Mouse (Mus musculus) layer of hippocampus, postnatal 25 days (tissue): ENCODE results near the gene Nif3l1. TPM values are rescaled to one million over a fixed set of nuclear protein-coding genes. Genes with fewer than 3 reads are reported as not detected.

ENCODE experiments used
- DNase-seq, 2 experiments: peaks; one replicate each; pipeline ENCODE4 v3.0.0; 2022; ENCODE audit warnings: mixed read lengths in 2 of 2, low spot score in 1 of 2; ENCODE audit errors: extremely low spot score in 1 of 2
- total RNA-seq, 2 experiments: library from RNA; stranded (reverse); gene quantifications; 2 replicates each; pipeline ENCODE4 v1.2.3; 2021

The Nif3l1 gene
- total RNA-seq, result 10 to 100 TPM; 22.1 to 22.7 TPM

DNA sequence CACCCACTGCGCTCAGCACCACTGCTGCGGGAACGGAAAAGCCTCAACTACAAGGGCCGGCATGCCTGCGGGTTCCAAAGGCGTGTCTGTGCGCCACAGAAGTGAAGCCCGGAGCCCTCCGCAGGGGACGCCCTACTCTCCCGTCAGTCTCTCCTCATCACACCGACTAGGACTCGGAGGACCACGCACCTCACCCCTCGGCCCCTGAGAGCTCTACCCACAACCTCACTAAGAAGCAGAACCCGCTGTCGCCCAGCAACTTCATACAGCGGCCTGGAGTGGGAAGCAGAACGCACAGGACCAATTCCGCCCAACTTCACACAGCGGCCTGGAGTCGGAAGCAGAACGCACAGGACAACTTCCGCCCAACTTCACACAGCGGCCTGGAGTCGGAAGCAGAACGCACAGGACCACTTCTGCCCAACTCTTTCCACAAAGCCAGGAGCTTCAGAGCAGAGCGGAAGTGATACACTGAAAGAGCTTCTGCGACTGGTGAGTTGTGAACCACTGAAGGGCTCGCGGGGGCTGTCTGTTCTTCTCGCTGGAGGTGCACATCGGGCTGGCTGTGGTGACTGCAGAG, at the start of gene Nif3l1, which contains the start of gene Ppil3:
Nif3l1 (plus strand) TSS at position 9 of the 580 bp plus-strand sequence.
Ppil3 (minus strand) TSS at position 344 of the 580 bp plus-strand sequence.
- peak; percentile 68 to 85 for DNase-seq

DNA sequence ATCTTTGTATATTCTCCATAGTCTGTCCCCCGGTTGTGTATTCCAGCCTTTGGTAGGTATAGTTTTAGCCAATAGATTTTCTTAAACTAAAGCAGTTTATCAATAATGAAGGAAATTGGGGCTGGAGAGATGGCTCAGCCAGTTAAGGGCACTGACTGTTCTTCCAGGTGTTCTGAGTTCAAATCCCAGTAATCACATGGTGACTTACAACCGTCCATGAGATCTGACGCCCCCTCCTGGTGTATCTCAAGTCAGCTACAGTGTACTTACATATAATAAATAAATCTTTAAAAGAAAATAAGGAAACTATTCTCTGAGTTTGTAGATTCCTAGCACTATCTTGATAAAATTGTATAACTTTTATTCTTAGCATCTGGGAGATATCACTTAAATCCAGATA, 49.6 kb upstream of the Nif3l1 start:
- DNase-seq, result no peak

- DNase-seq, result no peak
These were observed 48.8 kb upstream of the Nif3l1 start for GRCm38 (mm10) chr1:58396179-58396578.

DNA sequence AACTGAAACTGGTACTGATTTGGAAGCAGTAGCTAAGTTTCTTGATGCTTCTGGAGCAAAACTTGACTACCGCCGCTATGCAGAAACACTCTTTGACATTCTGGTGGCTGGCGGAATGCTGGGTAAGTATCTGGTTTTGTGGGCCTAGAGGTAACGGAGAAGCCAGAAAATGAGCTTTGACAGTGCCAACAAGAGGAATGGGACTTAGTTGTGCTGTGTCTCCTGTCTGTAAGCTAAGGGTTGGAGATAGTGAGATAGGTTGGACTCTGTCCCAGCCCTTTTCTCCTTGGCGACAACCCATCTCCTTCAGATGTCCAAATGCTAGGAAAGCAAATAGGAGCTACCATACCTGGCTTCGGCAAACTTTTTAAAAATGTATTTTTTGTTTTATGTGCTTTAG, 47.2 kb upstream of the Nif3l1 start:
- no peak for DNase-seq

DNA sequence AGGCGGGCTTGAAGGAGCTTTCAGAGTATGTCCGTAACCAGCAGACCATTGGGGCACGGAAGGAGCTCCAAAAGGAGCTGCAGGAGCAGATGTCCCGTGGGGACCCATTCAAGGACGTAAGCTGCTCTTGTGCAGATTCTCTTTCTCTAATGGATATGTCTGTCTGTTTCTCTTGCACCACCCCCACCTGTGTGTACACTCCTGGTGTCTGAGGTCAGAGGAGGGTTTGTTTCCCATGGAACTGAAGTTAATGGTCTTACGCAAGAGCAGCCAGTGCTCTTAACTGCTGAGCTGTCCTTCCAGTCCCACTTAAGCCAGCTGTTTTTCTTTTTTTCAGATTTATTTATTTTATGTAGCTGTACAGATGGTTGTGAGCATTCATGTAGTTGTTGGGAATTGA, 43.6 kb upstream of the Nif3l1 start:
- no peak for DNase-seq

DNA sequence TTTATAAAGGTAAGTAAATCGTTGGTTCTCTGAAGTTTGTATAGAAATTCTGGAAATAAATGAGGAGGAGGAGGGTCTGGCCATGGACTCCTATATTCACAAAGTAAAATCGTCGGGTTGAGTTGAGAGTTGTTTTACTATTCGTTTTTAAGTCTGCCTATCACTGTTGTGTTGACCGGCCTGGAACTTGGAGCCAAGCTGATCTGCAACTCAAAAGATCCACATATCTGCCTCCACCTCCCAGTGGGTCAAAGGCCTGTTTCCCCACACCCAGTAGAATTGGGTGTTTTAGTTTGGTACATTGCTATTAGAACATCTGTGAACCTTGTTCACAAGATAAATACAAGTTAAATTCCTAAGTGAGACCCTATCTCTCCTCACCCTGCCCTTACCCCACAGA, 41.2 kb upstream of the Nif3l1 start:
- DNase-seq, result no peak

GRCm38 (mm10) chr1:58407321-58407720, 37.6 kb upstream of the Nif3l1 start:
- no peak for DNase-seq

DNA sequence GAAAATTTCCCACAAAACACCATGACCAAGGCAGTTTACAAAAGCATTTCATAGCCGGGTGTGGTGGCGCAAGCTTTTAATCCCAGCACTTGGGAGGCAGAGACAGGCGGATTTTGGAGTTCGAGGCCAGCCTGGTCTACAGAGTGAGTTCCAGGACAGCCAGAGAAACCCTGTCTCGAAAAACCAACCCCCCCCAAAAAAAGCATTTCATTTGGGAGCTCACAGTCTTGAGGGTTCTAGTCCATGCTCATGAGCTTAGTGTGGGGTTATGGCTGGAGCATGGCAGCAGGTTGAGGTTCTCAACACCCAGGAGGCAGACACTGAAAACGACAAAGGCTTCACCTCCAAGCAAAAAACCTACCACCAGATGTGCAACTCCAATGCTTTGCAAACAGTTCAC, 36.8 kb upstream of the Nif3l1 start:
- DNase-seq, result no peak

DNA sequence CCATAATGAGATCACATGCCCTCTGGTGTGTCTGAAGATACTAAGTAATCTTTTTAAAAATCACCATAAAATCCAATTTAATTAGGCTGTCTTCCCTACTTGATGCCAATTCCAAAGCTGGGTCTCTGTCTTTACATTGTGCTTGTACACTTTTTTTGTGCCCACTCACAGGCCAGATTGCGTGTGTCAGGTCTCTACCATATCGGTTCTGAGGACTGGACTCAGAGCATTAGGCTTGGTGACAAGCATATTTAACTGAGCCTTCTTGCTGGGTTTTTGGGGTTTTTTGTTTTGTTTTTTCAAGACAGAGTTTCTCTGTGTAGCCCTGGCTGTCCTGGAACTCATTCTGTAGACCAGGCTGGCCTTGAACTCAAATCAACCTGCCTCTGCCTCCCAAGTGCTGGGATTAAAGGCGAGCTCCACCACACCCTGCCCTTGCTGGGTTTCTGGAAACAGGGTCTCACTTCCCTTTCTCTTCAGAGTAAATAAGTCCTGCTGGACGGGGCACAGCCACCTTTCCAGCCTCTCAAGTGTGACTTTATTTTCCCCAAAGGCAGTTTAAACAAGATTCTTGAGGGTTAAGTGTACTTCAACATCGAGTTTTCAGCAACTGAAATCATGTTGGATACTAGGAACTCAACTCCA, 35.3 kb upstream of the Nif3l1 start:
- DNase-seq, result no peak

DNA sequence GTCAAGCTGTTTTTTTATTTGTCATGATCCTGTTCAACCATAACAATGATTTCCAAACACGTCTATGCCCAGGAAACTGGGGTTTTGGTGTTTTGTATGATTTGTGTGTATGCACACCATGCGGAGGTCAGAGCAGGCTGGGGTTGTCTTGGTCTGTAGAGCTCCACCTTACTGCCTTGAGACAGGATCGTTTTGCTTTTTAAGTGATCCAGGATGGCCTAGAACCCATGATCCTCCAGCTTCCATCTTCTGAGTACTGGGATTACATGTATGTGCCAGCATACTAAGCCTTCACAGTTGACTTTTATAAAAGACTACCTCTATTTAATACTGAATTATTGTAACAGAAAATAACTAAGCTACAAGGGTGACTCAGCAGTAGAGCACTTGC, 34.8 kb upstream of the Nif3l1 start:
- DNase-seq, result no peak

- no peak for DNase-seq
These were observed 34.2 kb upstream of the Nif3l1 start for GRCm38 (mm10) chr1:58410776-58411175.

- no peak for DNase-seq
These were observed 29.5 kb upstream of the Nif3l1 start for GRCm38 (mm10) chr1:58415442-58415841.

DNA sequence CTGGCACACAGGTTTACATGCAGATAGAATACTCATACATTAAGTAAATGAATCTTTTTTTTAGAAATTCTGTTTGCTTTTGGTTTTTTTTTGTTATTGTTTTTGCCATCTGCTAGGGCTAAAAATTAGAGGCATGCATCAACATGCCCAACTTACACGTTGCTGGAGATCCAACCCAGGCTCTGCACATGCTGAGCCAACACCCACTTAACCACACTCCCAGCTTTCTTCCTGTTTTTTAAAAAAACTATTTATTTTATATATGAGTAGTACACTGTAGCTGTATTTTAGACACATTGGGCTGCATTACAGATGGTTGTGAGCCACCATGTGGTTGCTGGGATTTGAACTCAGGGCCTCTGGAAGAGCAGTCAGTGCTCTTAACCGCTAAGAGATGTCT, 28.9 kb upstream of the Nif3l1 start:
- DNase-seq, result no peak

DNA sequence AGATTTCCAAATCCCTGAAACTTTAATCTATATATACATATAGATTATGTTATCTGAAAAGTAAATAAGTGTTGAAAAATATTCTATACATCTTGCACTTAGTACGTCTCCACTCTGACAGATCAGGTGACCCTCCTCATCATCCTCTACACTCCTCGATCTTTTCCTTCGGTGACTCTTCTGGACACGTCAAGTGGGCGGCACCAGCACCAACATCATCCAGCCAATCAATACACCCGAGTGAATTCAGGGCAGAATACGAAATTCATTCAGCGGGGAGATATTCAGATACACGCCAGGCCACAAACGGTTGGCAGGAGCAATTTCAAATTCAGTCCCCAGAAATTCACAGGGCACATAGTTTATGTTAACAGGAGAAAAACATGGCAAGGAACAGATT, 24.9 kb upstream of the Nif3l1 start:
- DNase-seq, result no peak

GRCm38 (mm10) chr1:58420961-58421360, 24.0 kb upstream of the Nif3l1 start:
- DNase-seq, result no peak

GRCm38 (mm10) chr1:58422879-58423278, 22.1 kb upstream of the Nif3l1 start:
- DNase-seq, result no peak

DNA sequence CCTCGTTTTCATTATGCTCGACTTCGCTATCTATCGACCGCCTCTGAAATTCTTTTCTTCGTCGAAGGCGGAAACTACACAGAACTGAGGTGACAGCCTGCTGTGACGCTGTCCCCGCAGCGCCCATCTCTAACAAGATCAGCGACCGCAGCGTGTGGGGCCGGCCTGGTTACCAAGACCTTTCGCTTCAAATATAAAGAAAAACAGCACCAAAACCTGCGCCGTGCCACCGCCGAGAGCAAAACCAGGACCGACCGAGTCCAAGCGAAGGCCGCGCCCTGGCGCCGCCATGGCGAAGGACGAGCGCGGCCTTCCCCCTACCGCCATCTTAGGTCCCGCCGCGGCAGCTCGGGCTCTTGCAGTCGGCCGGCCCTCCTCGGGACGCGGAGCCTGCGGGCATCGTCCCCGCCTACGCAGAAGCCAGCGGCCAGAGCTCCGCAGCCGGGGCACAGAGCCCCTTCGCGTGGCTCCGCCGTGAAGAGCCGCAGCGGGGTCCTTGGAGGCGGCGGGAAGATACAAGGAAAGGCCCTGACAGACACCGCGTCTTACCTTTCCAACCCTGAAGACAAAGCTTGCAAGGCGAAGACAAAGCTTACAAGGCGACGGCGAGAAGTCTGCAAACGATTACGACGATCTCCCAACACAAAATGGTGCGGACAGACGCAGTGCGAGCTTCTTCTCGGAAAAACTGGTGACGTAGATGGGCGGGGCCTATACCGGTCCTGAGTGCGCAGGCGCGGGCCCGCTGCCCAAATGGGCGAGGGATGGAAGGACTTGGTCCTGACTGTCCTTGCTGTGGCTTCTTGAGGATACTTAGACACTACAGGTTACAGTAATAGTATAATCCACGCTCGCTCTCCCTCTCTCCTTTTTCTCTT, 21.3 kb upstream of the Nif3l1 start, which contains the start of gene Clk1:
Clk1 (minus strand) TSS at position 696 of the 878 bp plus-strand sequence.
- peak; percentile 95 to 97 for DNase-seq

DNA sequence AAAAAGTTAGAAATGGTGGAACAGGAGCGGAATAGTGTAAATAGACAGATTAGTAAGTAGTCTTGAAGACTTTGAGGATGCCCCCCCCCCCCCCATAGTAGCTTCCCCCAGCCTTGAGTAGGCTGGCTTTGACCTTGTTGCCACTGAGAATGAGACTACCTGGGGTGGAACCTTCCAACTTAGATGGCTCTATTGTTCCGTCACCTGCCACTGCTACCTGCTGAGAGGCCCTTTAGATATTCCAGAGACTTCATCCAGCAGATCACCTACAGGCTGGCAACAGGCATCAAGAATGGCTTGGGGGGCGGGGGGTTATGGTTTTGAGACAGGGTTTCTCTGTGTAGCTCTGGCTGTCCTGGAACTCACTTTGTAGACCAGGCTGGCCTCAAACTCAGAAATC, 20.4 kb upstream of the Nif3l1 start:
- DNase-seq, result no peak

GRCm38 (mm10) chr1:58444691-58445090, 260 bp upstream of the Nif3l1 start:
- DNase-seq, result no peak

GRCm38 (mm10) chr1:58445861-58446260, 910 bp downstream of the Nif3l1 start:
- DNase-seq, result no peak

GRCm38 (mm10) chr1:58447766-58448165, 2.8 kb downstream of the Nif3l1 start:
- no peak for DNase-seq
